Mouse (Mus musculus) gastrocnemius, adult 2 months (tissue): ENCODE data around the gene Edem1. TPM values are rescaled to one million over a fixed set of nuclear protein-coding genes. Genes with fewer than 3 reads are reported as not detected.
A peak's percentile ranks its signal among the peaks of the same experiment; 100 is the strongest.

ENCODE experiments used
- DNase-seq: peaks from one replicate; pipeline ENCODE4 v3.0.0; 2022
- H3K27ac ChIP-seq: fragments of 200-600 bp; 2 replicates; pipeline ENCODE4 v1.8.1; 2022; ENCODE audit warnings: mild to moderate bottlenecking
- H3K4me3 ChIP-seq: fragments of 200-600 bp; 2 replicates; pipeline ENCODE4 v1.8.1; 2022; ENCODE audit warnings: mild to moderate bottlenecking, moderate library complexity
- CTCF ChIP-seq: fragments of 200-600 bp; IDR thresholded peaks from 2 replicates; pipeline ENCODE4 v1.8.1; 2022; ENCODE audit warnings: antibody characterized with exemption, mild to moderate bottlenecking, moderate library complexity
- intact Hi-C: fragments of 180-260 bp; cut with DNase I; formaldehyde crosslinking; loops from one replicate; pipeline ENCODE4 v1.15.1; 2025
- total RNA-seq, 2 experiments: library from RNA; stranded (reverse); gene quantifications; 2 replicates each; pipeline ENCODE4 v1.2.3; 2021

Gene Edem1
- total RNA-seq, 2 experiments from 2014 or later, result 5.4 to 6.7 TPM

GRCm38 (mm10) chr6:108892589-108892988 is 64.1 kb downstream of the Edem1 start:
- no peak overlapping the region for H3K27ac ChIP-seq
- no peak for DNase-seq
- intact Hi-C loops, result no loop called here
- no peak overlapping the region for H3K4me3 ChIP-seq
- no peak for TF ChIP-seq CTCF

DNA sequence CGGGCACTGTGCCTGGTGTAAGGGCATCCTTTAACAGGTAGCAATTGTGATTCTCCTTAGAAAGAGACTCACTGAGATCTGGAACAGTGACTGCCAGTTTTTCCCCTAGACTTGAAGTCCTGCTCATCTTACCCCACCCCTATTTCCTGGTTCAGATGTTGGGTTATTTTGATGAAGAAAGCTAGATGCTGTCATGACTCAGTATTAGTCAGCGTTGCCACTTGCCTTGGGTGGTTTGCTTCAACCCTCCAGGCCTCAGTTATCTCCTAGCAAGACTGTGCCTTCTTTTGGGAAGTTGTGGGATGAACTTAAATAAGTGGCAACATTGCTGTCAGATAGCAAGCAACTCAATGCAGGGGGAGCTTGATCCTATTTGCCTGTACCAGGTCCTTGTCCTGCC is 66.7 kb downstream of the Edem1 start:
- no peak for TF ChIP-seq CTCF

DNA sequence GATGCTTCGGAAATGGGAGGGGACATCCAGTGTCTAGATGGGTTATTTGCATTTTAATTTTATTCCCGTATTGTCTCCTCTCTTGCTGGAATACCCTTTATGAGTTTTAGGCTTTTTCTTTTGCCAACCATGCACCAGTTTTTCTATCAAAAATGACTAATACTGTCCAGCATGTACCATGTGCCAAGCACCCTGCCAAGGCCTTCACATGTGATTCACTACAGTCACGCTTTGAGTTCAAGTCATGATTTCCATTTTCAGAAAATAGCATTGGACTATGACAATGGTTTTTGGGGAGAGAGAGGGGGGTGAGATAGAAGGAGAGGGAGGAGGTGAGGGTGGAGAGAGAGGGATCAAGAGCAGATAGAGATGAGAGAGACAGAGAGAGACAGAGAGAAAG is 67.5 kb downstream of the Edem1 start:
- Histone ChIP-seq H3K27ac (no peak overlapping the region), H3K4me3 (no peak overlapping the region)
- no peak for DNase-seq
- intact Hi-C loops, result no loop called here
- no peak for TF ChIP-seq CTCF

More for the DNA sequence above, 66.7 kb downstream of the Edem1 start:
- H3K27ac ChIP-seq, result no peak overlapping the region
- intact Hi-C loops, result no loop called here
- no peak overlapping the region for H3K4me3 ChIP-seq
- no peak for DNase-seq

DNA sequence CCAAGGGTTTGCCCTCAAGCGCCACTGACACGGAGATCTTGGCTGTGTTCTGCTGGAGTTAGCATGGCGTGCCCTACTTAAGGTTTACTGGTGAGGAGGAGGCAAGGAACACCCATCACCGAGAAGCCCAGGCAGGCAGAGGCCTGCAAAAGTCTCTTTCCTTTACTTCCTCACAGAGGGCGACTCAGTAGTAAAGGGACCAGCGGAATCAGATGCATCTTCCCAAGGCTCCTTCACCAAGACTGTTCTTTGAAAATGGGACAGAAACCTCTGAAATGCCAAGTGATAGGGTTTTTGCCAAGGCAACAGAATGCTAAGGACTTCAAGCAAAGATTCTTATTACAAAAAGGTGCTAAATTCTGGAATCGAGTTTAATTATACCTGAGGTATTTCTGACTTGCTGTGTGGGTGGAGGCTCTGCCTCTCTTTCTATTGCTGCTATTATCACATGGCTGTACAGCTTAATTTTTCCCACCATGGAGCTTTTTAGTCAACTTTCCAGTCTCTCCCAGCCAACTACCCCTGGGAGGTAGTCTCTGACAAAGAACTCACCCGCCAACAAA is 68.2 kb downstream of the Edem1 start:
- Histone ChIP-seq H3K4me3 (no peak overlapping the region), H3K27ac (no peak overlapping the region)
- no peak for TF ChIP-seq CTCF
- intact Hi-C loops, result no loop called here
- DNase-seq, result peak; percentile 21

GRCm38 (mm10) chr6:108899231-108899630 is 70.8 kb downstream of the Edem1 start:
- intact Hi-C loops, result no loop called here
- TF ChIP-seq CTCF, result no peak
- no peak overlapping the region for H3K27ac ChIP-seq

DNA sequence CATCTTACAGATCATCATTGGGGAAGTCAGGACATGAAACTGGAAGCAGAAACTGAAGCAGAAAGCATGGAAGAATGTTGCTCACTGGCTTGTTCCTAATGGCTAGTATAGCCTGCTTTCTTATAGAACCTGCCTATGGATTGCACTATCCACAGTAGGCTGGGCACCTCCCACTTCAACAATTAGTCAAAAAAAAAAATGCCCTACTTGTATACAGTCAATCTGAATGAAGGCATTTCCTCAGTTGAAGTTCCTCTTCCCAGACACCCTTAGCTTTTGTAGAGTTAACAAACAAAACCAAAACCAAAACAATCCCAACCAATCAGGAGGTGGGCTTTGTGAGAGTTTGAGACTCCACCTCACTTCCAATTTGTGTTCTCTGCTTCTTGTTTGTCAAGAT is 73.7 kb downstream of the Edem1 start:
- Histone ChIP-seq H3K27ac (no peak overlapping the region), H3K4me3 (no peak overlapping the region)
- no peak for TF ChIP-seq CTCF
- intact Hi-C loops, result no loop called here
- no peak for DNase-seq

More at GRCm38 (mm10) chr6:108899231-108899630, 70.8 kb downstream of the Edem1 start:
- no peak for DNase-seq
- no peak overlapping the region for H3K4me3 ChIP-seq

DNA sequence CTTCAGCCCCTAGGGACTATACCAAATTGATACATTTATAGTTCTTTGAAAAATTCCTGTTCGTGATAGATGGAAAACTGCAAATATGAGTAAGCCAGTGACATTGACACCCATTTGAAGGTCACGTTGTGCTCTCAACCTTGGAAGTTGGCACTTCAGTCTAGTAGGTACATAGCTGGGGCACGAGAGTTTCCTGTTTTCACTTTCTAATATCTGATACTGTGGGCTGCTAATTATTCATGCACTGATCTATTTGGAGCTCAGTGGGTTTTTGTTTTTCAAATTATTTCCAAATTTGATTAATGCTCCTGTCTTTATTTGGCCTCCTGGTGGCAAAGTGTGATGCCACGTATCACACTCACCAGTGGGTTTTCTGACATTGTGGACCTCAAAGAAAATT is 74.8 kb downstream of the Edem1 start:
- TF ChIP-seq CTCF, result no peak
- no peak for DNase-seq
- Histone ChIP-seq H3K4me3 (no peak overlapping the region), H3K27ac (no peak overlapping the region)
- intact Hi-C loops, result no loop called here

DNA sequence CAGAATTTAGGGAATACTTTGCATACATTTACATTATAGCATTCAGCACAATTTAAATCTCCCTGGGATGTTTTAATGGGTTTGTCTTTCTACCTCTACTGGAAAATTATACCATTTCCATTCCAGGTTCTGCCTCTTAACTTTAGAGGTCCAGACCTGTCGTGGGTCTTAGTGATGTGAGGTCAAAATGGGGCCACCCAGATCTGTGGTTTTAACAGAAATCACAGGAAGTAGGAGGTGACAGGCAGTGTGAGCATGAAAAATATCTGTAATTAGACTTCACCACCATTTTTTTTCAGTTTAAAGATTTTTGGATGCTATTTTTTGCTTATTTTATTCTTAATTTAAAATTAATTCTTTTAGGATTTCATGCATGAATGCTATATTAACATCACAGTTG is 78.1 kb downstream of the Edem1 start:
- TF ChIP-seq CTCF, result no peak
- H3K27ac ChIP-seq, result no peak overlapping the region
- no peak for DNase-seq
- intact Hi-C loops, result no loop called here
- H3K4me3 ChIP-seq, result no peak overlapping the region

Other genes starting within 250 kb of the Edem1 start
- gene Bhlhe40, start 168.0 kb upstream of the Edem1 start, total RNA-seq, result 100 to 1,000 TPM in 1 of 2 experiments, 10 to 100 TPM in 1; 70.0 to 124 TPM
- gene Arl8b, start 45.5 kb upstream of the Edem1 start, total RNA-seq, result 100 to 1,000 TPM; 110 to 120 TPM